Mouse (Mus musculus): Measurements from ENCODE around the gene Drap1.

DNA sequence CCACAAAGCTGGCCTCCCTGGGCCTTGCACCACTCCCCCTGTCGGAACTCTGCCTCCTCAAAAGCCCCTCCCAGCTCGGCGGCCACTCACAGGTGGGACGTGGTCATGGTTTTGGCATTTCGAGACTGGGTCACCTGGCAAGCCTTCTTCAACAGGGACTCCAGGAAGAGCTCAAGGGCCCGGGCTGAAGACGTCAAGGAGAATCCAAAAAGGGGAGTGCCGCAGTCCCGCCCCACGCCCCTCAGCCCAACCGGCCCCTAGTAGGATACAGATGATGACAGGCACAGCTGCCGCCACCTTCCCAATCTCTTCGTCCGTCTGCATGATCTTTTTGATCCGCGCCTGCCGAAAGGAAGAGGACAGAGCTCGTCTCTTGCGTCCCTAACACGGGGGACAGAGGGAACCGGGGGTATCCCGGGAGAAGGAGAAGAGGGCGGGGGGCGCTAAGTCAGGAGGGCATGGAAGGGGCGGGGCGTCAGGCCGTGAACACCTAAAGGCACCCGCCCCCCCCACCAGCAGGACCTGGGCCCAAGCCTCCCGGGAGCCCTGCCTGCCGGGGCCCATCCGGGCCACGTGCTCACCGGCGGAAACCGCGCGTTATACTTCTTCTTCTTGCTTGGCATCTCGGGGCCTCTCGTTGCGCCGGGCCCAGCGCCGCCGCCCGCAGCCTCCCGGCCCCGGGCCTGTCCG lies 542 bp downstream of the Drap1 start:
- TF ChIP-seq EP300 (IDR thresholded peaks at IDR 0.05; ENCODE audit: low read depth), result no peak
- TF ChIP-seq CTCF (IDR thresholded peaks at IDR 0.05; ENCODE audit: low read depth), result no peak
